Mouse (Mus musculus) stomach, postnatal 0 days (tissue): ENCODE measurements around the gene Phxr2. TPM values are rescaled to one million over a fixed set of nuclear protein-coding genes. Genes with fewer than 3 reads are reported as not detected.
"Not testable (repeated sequence)": the region's sequence is repeated elsewhere in the genome, so short reads cannot be mapped to it uniquely, and the experiment has no call there.

Experiments used
- ATAC-seq: fragments of 200-750 bp; cut with Nextera tagmentation; 2 replicates; pipeline ENCODE4 v1.8.0; 2017; ENCODE audit not compliant: low FRiP score, low TSS enrichment
- DNase-seq: peaks from one replicate; pipeline ENCODE4 v3.0.0-alpha.2; 2016; ENCODE audit warnings: low spot score
- H3K27ac ChIP-seq: fragments of 300-500 bp; sonication (generic); replicated peaks from 2 replicates; pipeline ENCODE4 v1.5.1; 2014; ENCODE audit warnings: mild to moderate bottlenecking, control low read depth
- H3K27me3 ChIP-seq: fragments of 300-500 bp; sonication (generic); 2 replicates; pipeline ENCODE4 v1.6.1; 2014; ENCODE audit warnings: low read length; ENCODE audit not compliant: control insufficient read depth, insufficient read depth
- H3K36me3 ChIP-seq: fragments of 300-500 bp; sonication (generic); 2 replicates; pipeline ENCODE4 v1.6.1; 2014; ENCODE audit warnings: low read length, mixed read lengths; ENCODE audit not compliant: control insufficient read depth, insufficient read depth
- H3K4me1 ChIP-seq: fragments of 300-500 bp; sonication (generic); replicated peaks from 2 replicates; pipeline ENCODE4 v1.6.1; 2014; ENCODE audit warnings: antibody characterized with exemption; ENCODE audit not compliant: control insufficient read depth, insufficient read depth
- H3K4me2 ChIP-seq: fragments of 300-500 bp; sonication (generic); replicated peaks from 2 replicates; pipeline ENCODE4 v1.6.1; 2014; ENCODE audit warnings: low read depth, mild to moderate bottlenecking, control low read depth, moderate library complexity
- H3K4me3 ChIP-seq: fragments of 300-500 bp; sonication (generic); 2 replicates; pipeline ENCODE4 v1.5.1; 2014; ENCODE audit warnings: low read depth, low read length, control low read depth
- H3K9ac ChIP-seq: fragments of 300-500 bp; sonication (generic); 2 replicates; pipeline ENCODE4 v1.6.1; 2014; ENCODE audit warnings: mild to moderate bottlenecking, low read length, control low read depth, mixed read lengths
- H3K9me3 ChIP-seq: fragments of 300-500 bp; sonication (generic); 2 replicates; pipeline ENCODE4 v1.6.1; 2016; ENCODE audit warnings: low read length; ENCODE audit not compliant: control insufficient read depth
- CTCF ChIP-seq: IDR thresholded peaks from 2 replicates; pipeline ENCODE4 v1.5.1; 2016; ENCODE audit warnings: antibody characterized with exemption, low read depth, mild to moderate bottlenecking, moderate library complexity
- EP300 ChIP-seq: optimal IDR thresholded peaks from 2 replicates; pipeline ENCODE3; 2016; ENCODE audit warnings: antibody characterized with exemption
- WGBS: fragments of 180-500 bp; shearing (Covaris S2); extraction: QIAGEN DNeasy Blood & Tissue Kit; methylation state at CpG from one replicate; pipeline ENCODE4 v1.1.7; 2014; 5-methylcytosine and 5-hydroxymethylcytosine counted together
- polyA plus RNA-seq: library from polyadenylated mRNA; unstranded; fragments of >200 nt; fragmentation: Nextera tagmentation; extraction: Ambion mirVana; gene quantifications from 2 replicates; pipeline ENCODE4 v1.2.1, GENCODE M21; 2015

Phxr2 gene
- polyA plus RNA-seq, 1 experiment from 2014 or later: not detected

DNA sequence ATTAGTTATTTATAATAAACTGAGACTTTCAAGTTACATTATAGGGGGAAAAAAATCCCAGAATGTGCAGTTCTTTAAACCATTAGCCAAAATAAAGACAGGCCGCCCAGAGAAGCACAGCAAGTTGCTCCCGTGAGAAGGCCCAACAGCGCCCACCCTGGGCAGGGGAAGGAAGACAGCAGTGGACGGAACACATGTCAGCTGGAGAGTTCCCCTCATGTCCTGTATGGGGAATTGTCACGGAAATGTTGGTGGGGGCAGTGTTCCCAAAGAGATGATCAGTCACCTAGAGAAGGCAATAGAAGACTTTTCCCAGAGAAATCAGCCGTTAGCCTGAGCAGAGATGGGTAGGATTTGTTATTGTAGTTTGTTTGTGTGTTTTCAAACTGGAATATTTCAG lies 42.3 kb upstream of the Phxr2 start:
- WGBS: 71% methylated on average over 6 of the region's 6 CpGs
- TF ChIP-seq CTCF (peak; percentile 50), EP300 (no peak)
- ATAC-seq: no peak
- H3K27me3 ChIP-seq: no peaks in the 10 kb centered on the region
- no peak overlapping the region for H3K4me2 ChIP-seq
- no peak overlapping the region for H3K9ac ChIP-seq
- H3K27ac ChIP-seq: no peak overlapping the region
- peak; percentile 25 for DNase-seq
- H3K9me3 ChIP-seq: no peaks in the 10 kb centered on the region
- no peaks in the 10 kb centered on the region for H3K36me3 ChIP-seq
- no peak overlapping the region for H3K4me3 ChIP-seq
- H3K4me1 ChIP-seq: peaks cover 4% of the 10 kb centered on the region; the same call in 1 of the 2 replicates

DNA sequence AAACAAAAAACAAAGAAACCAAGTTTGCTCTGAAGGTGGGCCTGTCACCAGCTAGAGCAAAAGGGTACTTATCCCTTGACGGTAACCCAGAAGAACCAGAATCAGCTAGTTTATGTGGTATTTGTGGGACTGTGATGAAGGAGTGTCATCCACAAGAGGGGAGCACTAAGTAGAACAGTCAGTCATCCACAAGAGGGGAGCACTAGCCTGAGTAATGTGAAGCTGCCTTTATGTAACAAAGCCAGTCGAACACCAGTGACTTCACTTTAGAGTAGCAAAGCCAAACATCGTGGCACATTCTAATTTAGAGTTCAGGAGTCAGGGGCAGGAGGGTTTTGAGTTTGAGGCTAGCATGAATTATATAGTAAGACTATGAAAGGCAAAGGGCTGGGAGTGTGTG lies 40.3 kb upstream of the Phxr2 start:
- Histone ChIP-seq H3K4me2 (no peak overlapping the region), H3K4me3 (no peak overlapping the region), H3K36me3 (no peaks in the 10 kb centered on the region), H3K27ac (no peak overlapping the region), H3K9me3 (no peaks in the 10 kb centered on the region), H3K9ac (no peak overlapping the region), H3K27me3 (no peaks in the 10 kb centered on the region), H3K4me1 (no peaks in the 10 kb centered on the region)
- ATAC-seq: no peak
- DNase-seq: no peak
- no peak for TF ChIP-seq EP300
- peak; percentile 66 for TF ChIP-seq CTCF
- 57% methylated on average over 3 of the region's 3 CpGs for WGBS

DNA sequence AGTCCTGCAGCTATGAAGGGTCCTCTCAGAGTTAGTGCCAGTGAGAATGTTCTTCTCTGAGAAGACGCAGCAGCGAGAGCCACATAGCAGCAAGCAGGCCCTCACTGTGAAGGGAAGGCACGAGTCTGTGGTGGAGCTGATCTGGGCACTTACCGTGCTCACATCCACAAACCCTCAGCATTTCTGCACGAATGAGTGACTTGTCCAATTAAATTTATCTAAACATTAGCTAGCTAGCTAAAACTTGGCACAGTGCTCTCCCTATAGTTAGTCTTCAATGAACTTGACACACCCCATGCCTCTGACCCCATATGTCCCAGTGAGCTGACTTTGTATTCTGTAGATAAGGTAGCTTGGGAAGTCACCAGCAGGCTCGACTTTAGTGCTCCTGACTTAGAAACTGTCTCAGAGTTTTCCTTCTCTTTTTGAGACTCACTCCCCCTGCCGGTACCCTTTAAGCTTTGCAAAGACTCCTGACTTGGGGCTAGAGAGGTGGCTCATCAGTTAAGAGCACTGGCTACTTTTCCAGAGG lies 39.7 kb upstream of the Phxr2 start:
- WGBS: 48% methylated on average over 7 of the region's 7 CpGs
- DNase-seq: peak; percentile 38
- no peaks in the 10 kb centered on the region for H3K9me3 ChIP-seq
- H3K27ac ChIP-seq: 0 out of 2 replicates have a peak overlapping the region, but pooled peaks have one; percentile 8
- TF ChIP-seq EP300: no peak
- peak; percentile 54 for TF ChIP-seq CTCF
- ATAC-seq: peak; percentile 22; the same call in 1 of the 2 replicates
- H3K36me3 ChIP-seq: no peaks in the 10 kb centered on the region
- no peaks in the 10 kb centered on the region for H3K4me1 ChIP-seq
- no peaks in the 10 kb centered on the region for H3K27me3 ChIP-seq
- no peak overlapping the region for H3K4me3 ChIP-seq
- H3K9ac ChIP-seq: no peak overlapping the region
- no peak overlapping the region for H3K4me2 ChIP-seq

DNA sequence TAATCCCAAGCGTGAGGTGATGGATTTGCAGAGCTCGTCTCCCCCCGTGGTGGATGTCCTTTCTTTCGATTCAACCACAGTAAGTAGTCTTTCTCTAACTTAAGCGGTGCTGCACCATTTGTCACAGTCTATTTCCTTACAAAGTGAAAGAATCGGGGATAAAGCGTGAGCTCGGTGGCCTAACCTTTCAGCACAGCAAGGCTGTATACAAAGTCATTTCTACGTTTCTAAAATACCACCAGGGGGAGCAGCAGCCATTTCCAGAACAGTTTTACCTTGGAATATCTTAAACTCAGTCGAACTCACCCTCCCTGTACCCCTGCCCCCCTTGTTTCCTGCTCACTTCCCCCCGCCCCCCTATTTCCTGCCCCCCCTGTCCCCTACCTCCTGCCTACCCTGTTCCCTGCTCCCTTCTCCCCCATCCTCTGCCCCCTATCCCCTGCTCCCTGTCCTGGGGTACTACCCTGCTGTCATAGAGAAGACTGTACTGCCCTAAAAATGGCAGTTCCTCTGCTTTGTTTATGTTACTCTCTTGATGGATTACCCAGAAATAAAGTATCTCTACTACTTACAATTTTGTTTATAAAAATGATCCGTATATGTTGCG lies 38.8 kb upstream of the Phxr2 start:
- H3K27me3 ChIP-seq: no peaks in the 10 kb centered on the region
- no peak overlapping the region for H3K4me3 ChIP-seq
- no peaks in the 10 kb centered on the region for H3K4me1 ChIP-seq
- 30% methylated on average over 13 of the region's 13 CpGs for WGBS
- ATAC-seq (peak; percentile 60; the same call in 1 of the 2 replicates), DNase-seq (peak; percentile 30)
- H3K36me3 ChIP-seq: no peaks in the 10 kb centered on the region
- H3K4me2 ChIP-seq: peak overlapping the region; percentile 24; the same call in 1 of the 2 replicates
- TF ChIP-seq CTCF (peak; percentile 76), EP300 (no peak)
- H3K27ac ChIP-seq: no peak overlapping the region
- no peak overlapping the region for H3K9ac ChIP-seq
- H3K9me3 ChIP-seq: no peaks in the 10 kb centered on the region

DNA sequence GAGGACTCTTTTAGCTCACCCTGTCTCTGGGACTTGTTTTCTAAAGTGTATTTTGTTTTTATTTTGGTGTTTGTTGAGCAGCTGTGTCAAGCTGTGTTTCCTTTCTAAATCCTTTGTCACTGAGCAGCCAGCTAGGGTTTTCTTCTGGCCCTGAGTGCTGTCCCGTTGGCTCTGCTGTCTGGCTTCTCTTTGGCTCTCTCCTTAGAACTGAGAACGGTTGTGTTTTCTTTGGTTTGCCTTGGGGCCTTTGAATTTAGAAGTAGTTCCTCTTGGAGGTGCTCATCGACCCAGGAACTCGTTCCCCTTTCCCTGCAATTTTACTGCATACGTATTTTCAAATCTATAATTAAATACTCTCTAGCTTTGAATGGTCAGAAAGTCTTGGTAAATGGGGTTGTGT lies 36.9 kb upstream of the Phxr2 start:
- no peaks in the 10 kb centered on the region for H3K36me3 ChIP-seq
- no peak for DNase-seq
- TF ChIP-seq EP300 (no peak), CTCF (no peak)
- no peak overlapping the region for H3K4me3 ChIP-seq
- no peaks in the 10 kb centered on the region for H3K27me3 ChIP-seq
- H3K4me2 ChIP-seq: no peak overlapping the region
- no peak overlapping the region for H3K9ac ChIP-seq
- ATAC-seq: no peak
- H3K9me3 ChIP-seq: no peaks in the 10 kb centered on the region
- 90% methylated on average over 5 of the region's 5 CpGs for WGBS
- H3K4me1 ChIP-seq: no peaks in the 10 kb centered on the region
- no peak overlapping the region for H3K27ac ChIP-seq

DNA sequence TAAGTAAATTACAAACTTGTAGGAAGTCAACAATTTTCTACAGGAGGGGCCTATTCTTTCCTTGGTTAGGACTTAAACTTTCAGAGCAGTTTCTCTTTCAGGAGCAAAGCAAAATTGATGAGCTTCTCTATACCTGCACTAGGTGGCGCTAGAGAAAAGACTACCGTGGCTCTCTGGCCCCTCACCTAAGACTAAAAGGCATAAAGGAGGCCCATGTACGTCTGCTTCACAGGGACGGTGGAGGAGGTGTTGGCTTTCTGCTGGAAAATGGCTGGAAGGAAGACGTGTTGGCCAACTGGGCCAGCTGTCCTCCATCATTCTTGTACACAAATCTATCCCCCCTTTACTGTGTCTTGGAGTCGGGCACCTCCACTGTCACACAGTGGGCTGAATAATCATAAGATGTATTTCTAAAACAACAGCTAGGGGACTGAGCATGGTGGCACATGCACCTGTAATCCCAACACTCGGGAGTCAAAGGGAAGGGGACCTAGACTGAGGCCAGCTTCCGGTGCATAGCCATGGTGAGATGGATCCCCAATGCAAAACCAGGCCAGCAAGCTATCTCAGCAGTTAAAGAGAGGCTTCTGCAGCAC lies 36.0 kb upstream of the Phxr2 start:
- Histone ChIP-seq H3K4me3 (no peak overlapping the region), H3K36me3 (no peaks in the 10 kb centered on the region), H3K27me3 (no peaks in the 10 kb centered on the region), H3K4me1 (no peaks in the 10 kb centered on the region), H3K9me3 (no peaks in the 10 kb centered on the region), H3K4me2 (no peak overlapping the region), H3K9ac (no peak overlapping the region), H3K27ac (no peak overlapping the region)
- ATAC-seq: no peak; the same call in 1 of the 2 replicates
- TF ChIP-seq CTCF (peak; percentile 76), EP300 (no peak)
- DNase-seq: no peak
- WGBS: 52% methylated on average over 8 of the region's 8 CpGs

GRCm38 (mm10) chr10:99157697-99158096 lies 31.6 kb upstream of the Phxr2 start:
- not testable (repeated sequence) for H3K4me3 ChIP-seq, H3K4me2 ChIP-seq, H3K9me3 ChIP-seq, H3K27ac ChIP-seq, H3K36me3 ChIP-seq, H3K9ac ChIP-seq, H3K4me1 ChIP-seq, H3K27me3 ChIP-seq, DNase-seq, ATAC-seq
- 93% methylated on average over 10 of the region's 10 CpGs for WGBS
